Mouse (Mus musculus) heart, embryonic 10.5 days (tissue): ENCODE measurements around the gene Rhag. TPM values are rescaled to one million over a fixed set of nuclear protein-coding genes. Genes with fewer than 3 reads are reported as not detected.

ENCODE experiments used
- DNase-seq: peaks from one replicate; pipeline ENCODE4 v3.0.0-alpha.2; 2017; ENCODE audit warnings: low spot score
- H3K27ac ChIP-seq: fragments of 300-500 bp; sonication (generic); 2 replicates; pipeline ENCODE4 v1.5.1; 2016; ENCODE audit warnings: mild to moderate bottlenecking
- H3K27me3 ChIP-seq: fragments of 300-500 bp; sonication (generic); 2 replicates; pipeline ENCODE4 v1.6.1; 2016; ENCODE audit warnings: mild to moderate bottlenecking; ENCODE audit not compliant: poor library complexity, insufficient read depth, severe bottlenecking
- H3K36me3 ChIP-seq: fragments of 300-500 bp; sonication (generic); 2 replicates; pipeline ENCODE4 v1.6.1; 2016; ENCODE audit warnings: mild to moderate bottlenecking, moderate library complexity
- H3K4me1 ChIP-seq: fragments of 300-500 bp; sonication (generic); 2 replicates; pipeline ENCODE4 v1.6.1; 2016; ENCODE audit warnings: mild to moderate bottlenecking
- H3K4me3 ChIP-seq: fragments of 300-500 bp; sonication (generic); 2 replicates; pipeline ENCODE4 v1.5.1; 2016; ENCODE audit warnings: mild to moderate bottlenecking, moderate library complexity
- H3K9me3 ChIP-seq: fragments of 300-500 bp; sonication (generic); 2 replicates; pipeline ENCODE4 v1.6.1; 2016; ENCODE audit warnings: mild to moderate bottlenecking, moderate library complexity
- WGBS: fragments of 180-500 bp; shearing (Covaris S2); methylation state at CpG from one replicate; pipeline ENCODE4 v1.1.7; 2016; 5-methylcytosine and 5-hydroxymethylcytosine counted together
- polyA plus RNA-seq: library from polyadenylated mRNA; unstranded; fragments of >200 nt; fragmentation: Nextera tagmentation; extraction: Ambion mirVana; gene quantifications from 2 replicates; pipeline ENCODE4 v1.2.1, GENCODE M21; 2016

Rhag gene
- polyA plus RNA-seq, 1 experiment from 2014 or later = 17.4 TPM

- no peaks in the 10 kb centered on the region for H3K9me3 ChIP-seq
- H3K4me1 ChIP-seq = no peaks in the 10 kb centered on the region
- 76% methylated on average over 9 of the region's 9 CpGs for WGBS
- no peak overlapping the region for H3K27ac ChIP-seq
- no peak overlapping the region for H3K4me3 ChIP-seq
- no peak for DNase-seq
- no peaks in the 10 kb centered on the region for H3K36me3 ChIP-seq
- H3K27me3 ChIP-seq = no peaks in the 10 kb centered on the region
These were observed 10.6 kb downstream of the Rhag start for GRCm38 (mm10) chr17:40821477-40821876.

GRCm38 (mm10) chr17:40823817-40824216 is 12.9 kb downstream of the Rhag start:
- H3K4me3 ChIP-seq = no peak overlapping the region
- no peaks in the 10 kb centered on the region for H3K27me3 ChIP-seq
- H3K27ac ChIP-seq = no peak overlapping the region
- no peaks in the 10 kb centered on the region for H3K4me1 ChIP-seq
- H3K9me3 ChIP-seq = no peaks in the 10 kb centered on the region
- H3K36me3 ChIP-seq = no peaks in the 10 kb centered on the region
- 31% methylated on average over 4 of the region's 4 CpGs for WGBS
- DNase-seq = no peak

DNA sequence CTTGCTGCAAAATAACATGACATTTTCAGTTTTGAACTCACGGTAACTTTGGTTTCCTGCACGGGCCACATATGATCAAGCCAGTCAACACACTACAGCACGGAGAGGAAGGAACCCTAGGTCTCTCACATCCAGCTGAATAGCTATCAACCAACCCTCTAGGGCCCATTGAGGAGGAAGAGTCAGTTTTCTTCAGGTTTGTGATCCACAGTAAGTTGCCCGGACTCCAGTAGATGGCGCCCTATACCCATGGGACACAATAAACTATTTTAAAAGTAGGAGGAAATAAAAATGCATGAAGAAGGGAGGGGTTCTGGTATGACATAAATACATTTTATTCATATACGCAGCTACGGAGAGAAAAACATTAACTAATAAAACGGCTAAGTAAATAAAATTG is 13.6 kb downstream of the Rhag start:
- 52% methylated on average over 8 of the region's 8 CpGs for WGBS
- no peaks in the 10 kb centered on the region for H3K36me3 ChIP-seq
- H3K4me3 ChIP-seq = no peak overlapping the region

DNA sequence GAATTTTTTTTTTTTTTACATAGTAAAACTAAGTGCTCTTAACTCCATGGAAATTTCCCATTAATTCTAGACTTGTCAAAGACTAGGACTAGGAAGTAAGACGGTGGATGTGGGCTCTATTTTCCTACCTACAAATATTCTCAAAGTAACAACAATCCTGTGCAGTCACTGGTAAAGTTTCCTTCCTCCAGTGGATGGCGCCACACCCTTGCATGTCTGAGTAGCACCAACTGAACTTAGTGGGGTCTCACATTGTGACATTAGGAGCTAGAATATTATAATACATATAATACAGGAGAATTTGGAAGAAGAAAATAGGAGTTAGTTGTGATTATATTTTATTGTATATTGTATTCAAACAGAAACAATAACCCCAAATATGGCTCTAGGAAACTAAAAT is 20.9 kb downstream of the Rhag start:
- H3K27me3 ChIP-seq = no peaks in the 10 kb centered on the region
- 50% methylated on average over 2 of the region's 2 CpGs for WGBS

More for the DNA sequence above, 13.6 kb downstream of the Rhag start:
- Histone ChIP-seq H3K4me1 (no peaks in the 10 kb centered on the region), H3K27me3 (no peaks in the 10 kb centered on the region), H3K9me3 (no peaks in the 10 kb centered on the region), H3K27ac (no peak overlapping the region)
- no peak for DNase-seq

GRCm38 (mm10) chr17:40837308-40837707 is 26.4 kb downstream of the Rhag start:
- H3K27ac ChIP-seq = no peak overlapping the region
- no peak for DNase-seq
- no peak overlapping the region for H3K4me3 ChIP-seq
- no peaks in the 10 kb centered on the region for H3K9me3 ChIP-seq
- no peaks in the 10 kb centered on the region for H3K4me1 ChIP-seq
- H3K36me3 ChIP-seq = no peaks in the 10 kb centered on the region
- H3K27me3 ChIP-seq = no peaks in the 10 kb centered on the region

More for the DNA sequence above, 20.9 kb downstream of the Rhag start:
- Histone ChIP-seq H3K36me3 (no peaks in the 10 kb centered on the region), H3K4me3 (no peak overlapping the region), H3K9me3 (no peaks in the 10 kb centered on the region), H3K27ac (no peak overlapping the region), H3K4me1 (no peaks in the 10 kb centered on the region)
- no peak for DNase-seq

DNA sequence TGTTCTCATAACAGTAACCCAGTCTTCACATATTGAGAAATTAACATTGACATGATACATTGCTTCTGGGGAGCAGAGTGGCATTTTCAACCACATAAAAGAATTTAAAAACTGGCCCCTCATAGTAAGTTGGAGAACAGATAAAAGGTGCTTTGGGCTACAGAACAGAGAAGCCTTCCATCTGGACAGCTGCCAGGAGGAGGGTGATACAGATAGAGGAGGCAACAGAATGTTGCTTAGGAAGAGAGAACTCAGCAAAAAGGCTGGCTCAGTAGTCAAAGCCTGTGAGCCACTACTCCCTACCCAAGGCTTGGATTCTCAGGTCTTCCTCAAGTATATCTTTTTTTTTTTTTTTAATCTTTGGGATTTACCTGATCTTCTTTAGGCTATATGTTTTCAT is 44.1 kb downstream of the Rhag start:
- no peaks in the 10 kb centered on the region for H3K27me3 ChIP-seq
- no peak overlapping the region for H3K27ac ChIP-seq
- no peaks in the 10 kb centered on the region for H3K36me3 ChIP-seq
- no peaks in the 10 kb centered on the region for H3K9me3 ChIP-seq
- H3K4me3 ChIP-seq = no peak overlapping the region
- DNase-seq = no peak
- H3K4me1 ChIP-seq = no peaks in the 10 kb centered on the region

GRCm38 (mm10) chr17:40868952-40869747 is 58.2 kb downstream of the Rhag start:
- Histone ChIP-seq H3K9me3 (no peaks in the 10 kb centered on the region), H3K36me3 (no peaks in the 10 kb centered on the region), H3K4me3 (peak overlapping the region; percentile 20), H3K27ac (peak overlapping the region; percentile 31), H3K4me1 (peaks cover 15% of the 10 kb centered on the region), H3K27me3 (no peaks in the 10 kb centered on the region)
- 25% methylated on average over 10 of the region's 10 CpGs for WGBS
- no peak for DNase-seq

DNA sequence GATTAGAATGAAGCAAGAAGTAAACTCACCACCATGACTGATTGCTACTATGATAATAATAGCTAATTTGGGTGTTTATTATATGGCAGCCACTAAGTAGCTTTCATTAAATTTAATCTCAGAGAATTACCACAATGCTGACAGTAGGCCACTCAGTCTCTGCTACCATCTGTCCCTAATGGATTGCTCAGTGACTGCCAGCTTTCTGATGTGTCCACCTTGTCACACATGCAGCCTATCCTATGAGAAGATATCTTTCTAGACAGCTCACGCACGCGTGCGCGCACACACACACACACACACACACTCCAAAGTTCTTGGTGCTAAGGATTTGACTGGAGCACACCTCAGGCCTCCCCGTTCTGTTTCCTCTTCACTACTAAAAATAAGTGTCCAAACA is 61.7 kb downstream of the Rhag start:
- Histone ChIP-seq H3K9me3 (no peaks in the 10 kb centered on the region), H3K36me3 (no peaks in the 10 kb centered on the region), H3K27ac (no peak overlapping the region), H3K27me3 (no peaks in the 10 kb centered on the region), H3K4me3 (no peak overlapping the region), H3K4me1 (peaks cover 24% of the 10 kb centered on the region)
- 94% methylated on average over 6 of the region's 6 CpGs for WGBS
- no peak for DNase-seq

- 51% methylated on average over 2 of the region's 2 CpGs for WGBS
These were observed 62.7 kb downstream of the Rhag start for GRCm38 (mm10) chr17:40873582-40874011.

DNA sequence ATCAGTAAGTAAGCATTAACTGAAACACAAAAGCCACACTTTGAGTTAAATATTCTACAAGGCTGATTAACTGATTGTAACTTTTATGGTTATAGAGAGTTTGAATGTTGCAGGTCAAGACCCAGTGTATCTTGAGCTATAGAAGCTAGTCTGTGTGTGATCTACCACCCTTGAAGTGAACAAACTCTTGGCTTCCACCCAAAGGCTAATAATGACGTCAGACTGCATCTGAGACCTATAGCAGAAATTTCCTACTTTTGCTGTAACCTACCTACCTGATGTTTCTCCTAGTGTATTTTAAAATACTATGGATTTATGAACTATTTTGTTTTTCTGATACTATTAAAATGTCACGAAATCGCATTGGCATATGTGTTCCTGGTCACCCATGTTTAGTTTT is 63.8 kb downstream of the Rhag start:
- Histone ChIP-seq H3K4me3 (no peak overlapping the region), H3K36me3 (no peaks in the 10 kb centered on the region), H3K27me3 (no peaks in the 10 kb centered on the region), H3K27ac (no peak overlapping the region), H3K4me1 (peaks cover 21% of the 10 kb centered on the region; the same call in 1 of the 2 replicates), H3K9me3 (no peaks in the 10 kb centered on the region)
- no peak for DNase-seq
- WGBS = 82% methylated on average over 3 of the region's 3 CpGs

More at GRCm38 (mm10) chr17:40873582-40874011, 62.7 kb downstream of the Rhag start:
- Histone ChIP-seq H3K9me3 (no peaks in the 10 kb centered on the region), H3K4me3 (no peak overlapping the region), H3K36me3 (no peaks in the 10 kb centered on the region), H3K4me1 (peaks cover 31% of the 10 kb centered on the region), H3K27ac (no peak overlapping the region), H3K27me3 (no peaks in the 10 kb centered on the region)
- DNase-seq = no peak

DNA sequence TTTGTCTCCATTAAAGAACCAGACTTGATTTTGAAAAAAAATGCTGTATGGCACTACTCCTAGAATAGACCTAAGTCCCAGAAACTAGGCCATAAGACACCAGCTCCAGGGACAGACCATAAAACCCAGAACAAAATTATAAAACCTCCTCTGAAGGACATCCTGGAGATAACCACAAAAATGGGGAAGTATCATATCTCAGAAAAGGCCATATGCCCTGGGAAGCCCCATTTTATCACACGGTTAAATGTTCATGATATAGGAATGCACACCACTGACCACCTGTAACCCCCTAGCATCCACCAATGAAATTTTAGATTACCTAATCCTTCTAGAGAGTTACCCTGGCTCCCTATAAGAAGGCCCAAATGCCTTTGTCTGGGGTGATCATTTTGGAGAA is 64.6 kb downstream of the Rhag start:
- no peak for DNase-seq
- 89% methylated on average over 1 of the region's 1 CpGs for WGBS
- H3K27ac ChIP-seq = no peak overlapping the region
- H3K4me3 ChIP-seq = no peak overlapping the region
- H3K36me3 ChIP-seq = no peaks in the 10 kb centered on the region
- H3K4me1 ChIP-seq = peaks cover 17% of the 10 kb centered on the region; the same call in 1 of the 2 replicates
- no peaks in the 10 kb centered on the region for H3K9me3 ChIP-seq
- no peaks in the 10 kb centered on the region for H3K27me3 ChIP-seq

- no peaks in the 10 kb centered on the region for H3K9me3 ChIP-seq
- no peaks in the 10 kb centered on the region for H3K36me3 ChIP-seq
- H3K27ac ChIP-seq = no peak overlapping the region
- H3K4me1 ChIP-seq = peaks cover 17% of the 10 kb centered on the region; the same call in 1 of the 2 replicates
- no peak for DNase-seq
- 30% methylated on average over 3 of the region's 3 CpGs for WGBS
- peak overlapping the region; percentile 71 for H3K4me3 ChIP-seq
- no peaks in the 10 kb centered on the region for H3K27me3 ChIP-seq
These were observed 66.8 kb downstream of the Rhag start for GRCm38 (mm10) chr17:40877741-40878140.

DNA sequence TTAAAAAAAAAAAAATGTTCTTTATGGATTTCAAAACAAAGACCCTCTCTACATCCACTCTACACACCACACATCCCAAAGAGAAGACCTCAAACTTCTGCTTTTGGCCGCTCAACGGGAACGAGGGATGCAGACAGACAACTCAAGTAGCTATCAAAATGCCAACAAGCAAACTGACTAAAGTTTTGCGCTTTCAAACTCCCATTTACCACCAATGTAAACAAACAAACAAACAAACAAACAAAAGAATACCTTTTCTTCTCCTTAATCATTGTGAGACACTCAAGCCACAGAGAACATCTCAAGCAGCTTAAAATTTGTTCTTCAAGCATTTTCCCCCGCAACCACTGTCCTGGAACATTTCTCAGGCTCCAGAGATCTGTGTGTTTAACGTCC is 68.6 kb downstream of the Rhag start:
- Histone ChIP-seq H3K27ac (peak overlapping the region; percentile 93), H3K9me3 (no peaks in the 10 kb centered on the region), H3K4me1 (peaks cover 17% of the 10 kb centered on the region; the same call in 1 of the 2 replicates), H3K27me3 (no peaks in the 10 kb centered on the region), H3K36me3 (no peaks in the 10 kb centered on the region), H3K4me3 (peak overlapping the region; percentile 71)
- WGBS = 1% methylated on average over 6 of the region's 6 CpGs
- no peak for DNase-seq
